Mouse (Mus musculus): ENCODE results near the gene Slc36a2. TPM values are rescaled to one million over a fixed set of nuclear protein-coding genes. Genes with fewer than 3 reads are reported as not detected.

The Slc36a2 gene
- polyA plus RNA-seq, 1 experiment from 2014 or later = 0.28 TPM

- Histone ChIP-seq H3K4me3 (no peak overlapping the region), H3K4me1 (no peaks in the 10 kb centered on the region), H3K27me3 (replicated peaks) (no peaks in the 10 kb centered on the region), H3K4me2 (no peak overlapping the region), H3K27ac (no peak overlapping the region), H3K36me3 (replicated peaks) (no peaks in the 10 kb centered on the region), H3K9ac (no peak overlapping the region), H3K9me3 (no peaks in the 10 kb centered on the region)
- no peak for ATAC-seq (replicated peaks)
- WGBS = 43% methylated on average over 1 of the region's 1 CpGs
Observed at GRCm38 (mm10) chr11:55146855-55147254, 38.0 kb downstream of the Slc36a2 start.

- no peak overlapping the region for H3K4me2 ChIP-seq
- H3K36me3 ChIP-seq (replicated peaks) = no peaks in the 10 kb centered on the region
- no peak overlapping the region for H3K9ac ChIP-seq
- H3K27me3 ChIP-seq (replicated peaks) = no peaks in the 10 kb centered on the region
- WGBS = 87% methylated on average over 5 of the region's 5 CpGs
- no peaks in the 10 kb centered on the region for H3K9me3 ChIP-seq
- H3K4me3 ChIP-seq = no peak overlapping the region
- ATAC-seq (replicated peaks) = no peak
- no peak overlapping the region for H3K27ac ChIP-seq
- no peaks in the 10 kb centered on the region for H3K4me1 ChIP-seq
Observed at GRCm38 (mm10) chr11:55144011-55144410, 40.9 kb downstream of the Slc36a2 start.

- no peak for ATAC-seq (replicated peaks)
- H3K27ac ChIP-seq = no peak overlapping the region
- 79% methylated on average over 4 of the region's 4 CpGs for WGBS
- no peaks in the 10 kb centered on the region for H3K27me3 ChIP-seq (replicated peaks)
- H3K4me3 ChIP-seq = no peak overlapping the region
- H3K9ac ChIP-seq = no peak overlapping the region
- no peaks in the 10 kb centered on the region for H3K4me1 ChIP-seq
- no peaks in the 10 kb centered on the region for H3K9me3 ChIP-seq
- H3K36me3 ChIP-seq (replicated peaks) = no peaks in the 10 kb centered on the region
- no peak overlapping the region for H3K4me2 ChIP-seq
Observed at GRCm38 (mm10) chr11:55141502-55141901, 43.4 kb downstream of the Slc36a2 start.

GRCm38 (mm10) chr11:55137646-55138045, 47.2 kb downstream of the Slc36a2 start:
- H3K4me2 ChIP-seq = no peak overlapping the region
- H3K4me1 ChIP-seq = no peaks in the 10 kb centered on the region
- H3K36me3 ChIP-seq (replicated peaks) = no peaks in the 10 kb centered on the region
- H3K27ac ChIP-seq = no peak overlapping the region
- H3K4me3 ChIP-seq = no peak overlapping the region
- H3K9ac ChIP-seq = no peak overlapping the region
- ATAC-seq (replicated peaks) = no peak
- H3K9me3 ChIP-seq = no peaks in the 10 kb centered on the region
- no peaks in the 10 kb centered on the region for H3K27me3 ChIP-seq (replicated peaks)

- H3K27ac ChIP-seq = no peak overlapping the region
- no peaks in the 10 kb centered on the region for H3K36me3 ChIP-seq (replicated peaks)
- H3K4me2 ChIP-seq = no peak overlapping the region
- no peak overlapping the region for H3K9ac ChIP-seq
- H3K9me3 ChIP-seq = no peaks in the 10 kb centered on the region
- H3K4me3 ChIP-seq = no peak overlapping the region
- no peaks in the 10 kb centered on the region for H3K27me3 ChIP-seq (replicated peaks)
- ATAC-seq (replicated peaks) = no peak
- 85% methylated on average over 15 of the region's 15 CpGs for WGBS
- no peaks in the 10 kb centered on the region for H3K4me1 ChIP-seq
Observed at GRCm38 (mm10) chr11:55136770-55137547, 47.9 kb downstream of the Slc36a2 start.

- Histone ChIP-seq H3K4me1 (no peaks in the 10 kb centered on the region), H3K36me3 (replicated peaks) (no peaks in the 10 kb centered on the region), H3K9ac (no peak overlapping the region), H3K9me3 (no peaks in the 10 kb centered on the region), H3K27me3 (replicated peaks) (no peaks in the 10 kb centered on the region), H3K4me3 (no peak overlapping the region), H3K4me2 (no peak overlapping the region), H3K27ac (no peak overlapping the region)
- 89% methylated on average over 5 of the region's 5 CpGs for WGBS
- ATAC-seq (replicated peaks) = no peak
Observed at GRCm38 (mm10) chr11:55134871-55135270, 50.0 kb downstream of the Slc36a2 start.

- Histone ChIP-seq H3K4me3 (no peak overlapping the region), H3K27ac (no peak overlapping the region), H3K4me1 (no peaks in the 10 kb centered on the region), H3K9ac (no peak overlapping the region), H3K4me2 (no peak overlapping the region), H3K36me3 (replicated peaks) (no peaks in the 10 kb centered on the region), H3K9me3 (no peaks in the 10 kb centered on the region), H3K27me3 (replicated peaks) (no peaks in the 10 kb centered on the region)
- 100% methylated on average over 1 of the region's 1 CpGs for WGBS
- ATAC-seq (replicated peaks) = no peak
Observed at GRCm38 (mm10) chr11:55134407-55134806, 50.5 kb downstream of the Slc36a2 start.

- ATAC-seq (replicated peaks) = no peak
- Histone ChIP-seq H3K27me3 (replicated peaks) (no peaks in the 10 kb centered on the region), H3K4me1 (no peaks in the 10 kb centered on the region), H3K4me2 (no peak overlapping the region), H3K27ac (no peak overlapping the region), H3K9me3 (no peaks in the 10 kb centered on the region), H3K9ac (no peak overlapping the region), H3K36me3 (replicated peaks) (no peaks in the 10 kb centered on the region), H3K4me3 (no peak overlapping the region)
- WGBS = 100% methylated on average over 1 of the region's 1 CpGs
Observed at GRCm38 (mm10) chr11:55133204-55133603, 51.7 kb downstream of the Slc36a2 start.

GRCm38 (mm10) chr11:55131946-55132345, 52.9 kb downstream of the Slc36a2 start:
- WGBS = 76% methylated on average over 1 of the region's 1 CpGs
- no peaks in the 10 kb centered on the region for H3K36me3 ChIP-seq (replicated peaks)
- no peak for ATAC-seq (replicated peaks)

GRCm38 (mm10) chr11:55131077-55131742, 53.7 kb downstream of the Slc36a2 start:
- no peak for ATAC-seq (replicated peaks)
- 90% methylated on average over 11 of the region's 11 CpGs for WGBS
- no peaks in the 10 kb centered on the region for H3K27me3 ChIP-seq (replicated peaks)
- H3K4me1 ChIP-seq = no peaks in the 10 kb centered on the region
- no peaks in the 10 kb centered on the region for H3K36me3 ChIP-seq (replicated peaks)
- no peak overlapping the region for H3K27ac ChIP-seq
- H3K9ac ChIP-seq = no peak overlapping the region
- H3K4me3 ChIP-seq = no peak overlapping the region
- H3K4me2 ChIP-seq = no peak overlapping the region
- no peaks in the 10 kb centered on the region for H3K9me3 ChIP-seq

More at GRCm38 (mm10) chr11:55131946-55132345, 52.9 kb downstream of the Slc36a2 start:
- Histone ChIP-seq H3K9ac (no peak overlapping the region), H3K4me3 (no peak overlapping the region), H3K4me1 (no peaks in the 10 kb centered on the region), H3K27ac (no peak overlapping the region), H3K27me3 (replicated peaks) (no peaks in the 10 kb centered on the region), H3K9me3 (no peaks in the 10 kb centered on the region), H3K4me2 (no peak overlapping the region)

GRCm38 (mm10) chr11:55128411-55128810, 56.5 kb downstream of the Slc36a2 start:
- H3K27me3 ChIP-seq (replicated peaks) = no peaks in the 10 kb centered on the region
- no peak for ATAC-seq (replicated peaks)
- WGBS = 70% methylated on average over 3 of the region's 3 CpGs

GRCm38 (mm10) chr11:55127937-55128336, 56.9 kb downstream of the Slc36a2 start:
- WGBS = 56% methylated on average over 6 of the region's 6 CpGs
- Histone ChIP-seq H3K4me3 (no peak overlapping the region), H3K27ac (no peak overlapping the region), H3K4me2 (no peak overlapping the region), H3K4me1 (no peaks in the 10 kb centered on the region), H3K9me3 (no peaks in the 10 kb centered on the region), H3K9ac (no peak overlapping the region), H3K27me3 (replicated peaks) (no peaks in the 10 kb centered on the region), H3K36me3 (replicated peaks) (no peaks in the 10 kb centered on the region)
- ATAC-seq (replicated peaks) = no peak

More at GRCm38 (mm10) chr11:55128411-55128810, 56.5 kb downstream of the Slc36a2 start:
- no peaks in the 10 kb centered on the region for H3K4me1 ChIP-seq
- H3K36me3 ChIP-seq (replicated peaks) = no peaks in the 10 kb centered on the region
- no peaks in the 10 kb centered on the region for H3K9me3 ChIP-seq
- H3K9ac ChIP-seq = no peak overlapping the region
- no peak overlapping the region for H3K27ac ChIP-seq
- H3K4me3 ChIP-seq = no peak overlapping the region
- H3K4me2 ChIP-seq = no peak overlapping the region

- no peak overlapping the region for H3K27ac ChIP-seq
- H3K4me2 ChIP-seq = no peak overlapping the region
- no peaks in the 10 kb centered on the region for H3K36me3 ChIP-seq (replicated peaks)
- no peak overlapping the region for H3K4me3 ChIP-seq
- no peak for ATAC-seq (replicated peaks)
- 84% methylated on average over 3 of the region's 3 CpGs for WGBS
- H3K9me3 ChIP-seq = no peaks in the 10 kb centered on the region
- H3K4me1 ChIP-seq = no peaks in the 10 kb centered on the region
- no peak overlapping the region for H3K9ac ChIP-seq
- H3K27me3 ChIP-seq (replicated peaks) = no peaks in the 10 kb centered on the region
Observed at GRCm38 (mm10) chr11:55126663-55127062, 58.2 kb downstream of the Slc36a2 start.
